Mouse (Mus musculus): ENCODE measurements around the gene Scrn1. TPM values are rescaled to one million over a fixed set of nuclear protein-coding genes. Genes with fewer than 3 reads are reported as not detected.
A peak's percentile ranks its signal among the peaks of the same experiment; 100 is the strongest.

Scrn1 gene
- polyA plus RNA-seq, 1 experiment from 2014 or later: 89.4 TPM

- Histone ChIP-seq H3K4me3 (peak overlapping the region; percentile 28), H3K9me3 (replicated peaks) (no peaks in the 10 kb centered on the region), H3K9ac (peak overlapping the region; percentile 54), H3K4me1 (peaks cover 13% of the 10 kb centered on the region), H3K27me3 (peaks cover 19% of the 10 kb centered on the region), H3K4me2 (replicated peaks) (peak overlapping the region; percentile 57), H3K36me3 (0 out of 2 replicates have a peak, but pooled peaks cover 2% of the 10 kb centered on the region), H3K27ac (no peak overlapping the region)
- ATAC-seq (ENCODE audit: low FRiP score): peak; percentile 55
- WGBS: 4% methylated on average over 19 of the region's 25 CpGs
Observed at GRCm38 (mm10) chr6:54485435-54485901, 80.8 kb downstream of the Scrn1 start.

- H3K27me3 ChIP-seq: peaks cover 19% of the 10 kb centered on the region
- no peaks in the 10 kb centered on the region for H3K9me3 ChIP-seq (replicated peaks)
- WGBS: 13% methylated on average over 12 of the region's 12 CpGs
- ATAC-seq (ENCODE audit: low FRiP score): peak; percentile 72
- 0 out of 2 replicates have a peak, but pooled peaks cover 2% of the 10 kb centered on the region for H3K36me3 ChIP-seq
- H3K9ac ChIP-seq: peak overlapping the region; percentile 54
- peak overlapping the region; percentile 57 for H3K4me2 ChIP-seq (replicated peaks)
- H3K4me3 ChIP-seq: peak overlapping the region; percentile 28
- no peak overlapping the region for H3K27ac ChIP-seq
- peaks cover 13% of the 10 kb centered on the region for H3K4me1 ChIP-seq
Observed at GRCm38 (mm10) chr6:54485000-54485399, 81.3 kb downstream of the Scrn1 start.

DNA sequence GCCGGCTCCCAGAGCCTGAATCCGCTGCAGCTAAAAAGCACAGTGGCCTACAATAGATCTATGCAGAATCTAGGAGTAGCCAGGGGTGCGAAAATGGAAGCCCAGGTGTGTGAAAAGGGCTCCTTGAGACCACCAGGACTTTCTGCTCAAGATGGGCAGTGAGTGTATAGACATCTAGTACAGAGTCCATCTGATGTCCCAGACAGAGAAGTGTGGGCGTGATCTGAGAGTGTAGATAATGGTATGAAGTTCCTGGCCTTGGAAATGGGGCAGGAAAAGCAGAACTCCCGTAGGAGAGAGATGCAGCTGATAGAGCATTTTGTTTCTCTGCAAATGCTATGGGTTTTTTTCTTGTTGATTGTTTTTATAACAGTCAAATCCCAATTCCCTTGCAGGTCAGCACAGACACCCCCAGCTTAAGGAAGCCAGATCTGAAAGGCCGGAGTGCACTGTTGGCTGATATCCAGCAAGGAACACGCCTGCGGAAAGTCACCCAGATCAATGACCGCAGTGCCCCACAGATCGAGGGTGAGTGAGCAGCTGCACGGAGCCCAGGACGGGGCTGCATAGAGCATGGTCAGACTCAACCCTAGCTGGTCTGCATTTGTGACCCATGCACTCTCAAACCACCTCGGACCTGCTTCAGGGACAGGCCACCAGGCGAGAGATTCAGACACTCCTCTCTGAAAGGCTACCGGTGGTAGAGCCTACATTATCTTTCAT lies 84.7 kb downstream of the Scrn1 start:
- no peak for ATAC-seq (ENCODE audit: low FRiP score)
- H3K36me3 ChIP-seq: no peaks in the 10 kb centered on the region
- no peaks in the 10 kb centered on the region for H3K9me3 ChIP-seq (replicated peaks)
- no peak overlapping the region for H3K9ac ChIP-seq
- peaks cover 18% of the 10 kb centered on the region for H3K4me1 ChIP-seq
- no peak overlapping the region for H3K4me3 ChIP-seq
- H3K27ac ChIP-seq: no peak overlapping the region
- peaks cover 11% of the 10 kb centered on the region; the same call in 1 of the 2 replicates for H3K27me3 ChIP-seq
- no peak overlapping the region for H3K4me2 ChIP-seq (replicated peaks)
- 82% methylated on average over 15 of the region's 15 CpGs for WGBS

DNA sequence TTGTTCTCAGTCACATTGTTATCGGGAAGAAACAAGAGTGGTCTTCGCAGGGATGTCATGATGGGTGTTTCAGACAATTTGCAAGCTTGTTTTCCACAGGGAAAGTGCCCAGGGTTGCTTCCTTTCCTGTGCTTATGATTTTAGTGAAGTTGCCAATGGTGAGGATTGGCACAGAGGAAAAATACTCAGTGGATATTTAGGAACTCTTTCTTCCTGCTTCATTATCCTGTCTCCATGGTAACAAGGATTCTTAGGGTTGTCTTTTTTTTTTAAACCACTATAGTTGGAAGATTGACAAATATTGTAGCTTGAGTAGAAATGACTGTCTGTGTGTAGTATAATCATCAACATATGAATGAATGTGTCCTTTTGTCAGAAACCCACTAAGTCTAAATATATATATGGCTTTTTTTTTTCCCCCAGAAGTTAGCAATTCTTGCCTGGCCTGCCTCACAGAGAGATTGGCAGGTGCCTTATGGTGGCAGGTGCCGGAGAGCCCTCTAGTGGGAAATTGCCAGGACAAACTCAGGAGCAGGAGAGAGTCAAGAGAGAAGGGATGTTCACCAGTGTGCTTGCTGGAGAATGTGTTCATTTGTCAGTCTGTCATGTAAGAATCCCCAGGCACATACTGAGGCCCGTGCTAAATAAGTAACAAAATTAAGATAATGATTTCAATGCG lies 87.5 kb downstream of the Scrn1 start:
- ATAC-seq (ENCODE audit: low FRiP score): no peak
- Histone ChIP-seq H3K36me3 (no peaks in the 10 kb centered on the region), H3K9ac (no peak overlapping the region), H3K27ac (no peak overlapping the region), H3K4me3 (no peak overlapping the region), H3K4me1 (peaks cover 16% of the 10 kb centered on the region), H3K9me3 (replicated peaks) (no peaks in the 10 kb centered on the region), H3K27me3 (no peaks in the 10 kb centered on the region), H3K4me2 (replicated peaks) (no peak overlapping the region)
- WGBS: 64% methylated on average over 5 of the region's 5 CpGs

DNA sequence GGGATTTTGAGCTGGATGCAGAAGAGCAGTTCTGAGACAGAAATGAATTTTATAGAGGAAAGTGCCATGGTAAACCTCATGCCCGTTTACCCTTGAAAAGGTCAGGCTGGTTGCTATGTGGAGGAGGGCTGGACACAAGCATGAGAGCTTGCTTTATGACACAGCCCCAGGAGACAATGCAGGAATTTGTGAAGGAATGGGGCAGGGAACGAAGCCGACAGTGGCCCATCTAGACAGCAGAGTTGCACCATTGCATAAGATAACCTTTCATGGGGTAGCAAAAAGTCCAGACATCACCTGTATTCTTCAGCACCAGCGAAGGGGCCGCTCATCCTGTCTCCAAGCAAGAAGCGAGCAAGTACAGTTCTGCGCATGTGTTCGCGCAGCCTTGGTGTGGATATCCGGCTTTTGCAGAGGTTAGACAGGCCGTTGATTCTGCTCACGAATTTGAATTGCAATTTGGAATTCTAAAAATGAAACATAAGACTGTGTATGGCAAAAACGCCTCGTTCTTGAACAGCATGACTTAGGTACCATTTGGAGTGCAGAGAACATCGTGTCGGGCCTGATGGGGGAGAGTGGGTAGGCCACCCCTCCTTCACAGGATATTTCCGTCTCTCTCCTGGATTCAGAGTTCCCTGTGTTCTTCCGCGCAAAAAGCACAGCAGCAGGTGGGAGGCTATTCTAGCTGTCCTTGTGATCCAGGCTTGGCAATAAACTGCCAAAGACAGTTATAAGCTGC lies 90.2 kb downstream of the Scrn1 start:
- 80% methylated on average over 19 of the region's 19 CpGs for WGBS
- H3K27ac ChIP-seq: no peak overlapping the region
- H3K4me3 ChIP-seq: no peak overlapping the region
- H3K9ac ChIP-seq: no peak overlapping the region
- H3K36me3 ChIP-seq: no peaks in the 10 kb centered on the region
- H3K9me3 ChIP-seq (replicated peaks): no peaks in the 10 kb centered on the region
- no peaks in the 10 kb centered on the region for H3K27me3 ChIP-seq
- peaks cover 16% of the 10 kb centered on the region for H3K4me1 ChIP-seq
- ATAC-seq (ENCODE audit: low FRiP score): no peak
- no peak overlapping the region for H3K4me2 ChIP-seq (replicated peaks)

- H3K4me2 ChIP-seq (replicated peaks): no peak overlapping the region
- H3K27me3 ChIP-seq: no peaks in the 10 kb centered on the region
- no peak overlapping the region for H3K27ac ChIP-seq
- no peaks in the 10 kb centered on the region for H3K36me3 ChIP-seq
- H3K4me3 ChIP-seq: no peak overlapping the region
- no peaks in the 10 kb centered on the region for H3K9me3 ChIP-seq (replicated peaks)
- WGBS: 73% methylated on average over 8 of the region's 8 CpGs
- no peak for ATAC-seq (ENCODE audit: low FRiP score)
- H3K9ac ChIP-seq: no peak overlapping the region
- H3K4me1 ChIP-seq: peaks cover 12% of the 10 kb centered on the region
Observed at GRCm38 (mm10) chr6:54472846-54473715, 93.2 kb downstream of the Scrn1 start.

DNA sequence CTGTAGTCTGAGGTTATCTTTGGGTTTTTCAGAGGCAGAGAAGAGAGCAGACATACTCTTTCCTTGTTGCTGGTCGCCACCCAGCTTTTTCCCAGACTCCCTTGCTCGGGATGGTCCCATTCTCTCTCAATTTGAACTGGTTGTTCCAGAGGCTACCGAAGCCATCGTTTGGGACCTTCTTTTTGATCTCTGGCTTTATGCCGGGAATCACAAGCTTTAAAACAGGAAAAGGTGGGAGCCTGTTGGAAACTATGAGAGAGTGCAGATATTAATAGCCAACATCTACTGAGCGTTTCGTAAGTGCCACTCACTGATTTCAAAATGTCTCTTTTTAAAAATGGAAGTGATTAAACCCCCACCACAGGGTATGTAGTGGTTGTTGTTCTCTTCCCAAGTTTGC lies 94.4 kb downstream of the Scrn1 start:
- Histone ChIP-seq H3K9me3 (replicated peaks) (no peaks in the 10 kb centered on the region), H3K27ac (no peak overlapping the region), H3K4me1 (peaks cover 12% of the 10 kb centered on the region), H3K36me3 (no peaks in the 10 kb centered on the region), H3K27me3 (no peaks in the 10 kb centered on the region), H3K9ac (no peak overlapping the region), H3K4me3 (no peak overlapping the region), H3K4me2 (replicated peaks) (no peak overlapping the region)
- WGBS: 91% methylated on average over 7 of the region's 7 CpGs
- no peak for ATAC-seq (ENCODE audit: low FRiP score)

DNA sequence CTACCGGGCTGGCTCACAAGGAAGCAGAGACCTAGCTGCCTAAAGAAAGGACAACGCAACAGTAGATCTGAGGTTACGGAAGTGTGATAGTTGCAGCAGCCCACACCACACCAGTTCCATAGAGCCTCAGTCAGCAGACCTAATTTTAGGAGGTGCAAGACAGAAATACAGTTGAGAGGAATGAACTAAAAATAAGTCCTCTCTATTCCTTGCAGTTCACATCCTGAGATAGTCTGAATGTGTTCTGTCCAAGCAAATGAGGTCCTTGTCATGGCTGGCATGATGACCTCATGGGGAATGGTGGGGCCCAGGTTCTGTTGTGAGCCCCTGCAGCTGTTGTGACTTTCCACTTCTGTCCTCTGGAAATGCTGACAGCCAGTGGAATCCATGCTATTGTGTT lies 98.9 kb downstream of the Scrn1 start:
- H3K9ac ChIP-seq: no peak overlapping the region
- H3K4me1 ChIP-seq: no peaks in the 10 kb centered on the region
- WGBS: 86% methylated on average over 3 of the region's 3 CpGs

GRCm38 (mm10) chr6:54464926-54465325 lies 101.4 kb downstream of the Scrn1 start:
- Histone ChIP-seq H3K27ac (no peak overlapping the region), H3K36me3 (no peaks in the 10 kb centered on the region), H3K9ac (no peak overlapping the region), H3K27me3 (no peaks in the 10 kb centered on the region), H3K4me2 (replicated peaks) (no peak overlapping the region), H3K9me3 (replicated peaks) (no peaks in the 10 kb centered on the region), H3K4me3 (no peak overlapping the region), H3K4me1 (no peaks in the 10 kb centered on the region)
- no peak for ATAC-seq (ENCODE audit: low FRiP score)
- 85% methylated on average over 4 of the region's 4 CpGs for WGBS

More for the DNA sequence above, 98.9 kb downstream of the Scrn1 start:
- Histone ChIP-seq H3K27me3 (no peaks in the 10 kb centered on the region), H3K27ac (no peak overlapping the region), H3K36me3 (no peaks in the 10 kb centered on the region), H3K4me3 (no peak overlapping the region), H3K4me2 (replicated peaks) (no peak overlapping the region), H3K9me3 (replicated peaks) (no peaks in the 10 kb centered on the region)
- no peak for ATAC-seq (ENCODE audit: low FRiP score)

GRCm38 (mm10) chr6:54463701-54464458 lies 102.4 kb downstream of the Scrn1 start:
- no peak overlapping the region for H3K4me3 ChIP-seq
- H3K4me2 ChIP-seq (replicated peaks): no peak overlapping the region
- no peak overlapping the region for H3K9ac ChIP-seq
- no peaks in the 10 kb centered on the region for H3K9me3 ChIP-seq (replicated peaks)
- H3K36me3 ChIP-seq: no peaks in the 10 kb centered on the region
- H3K27ac ChIP-seq: no peak overlapping the region
- whole genome bisulfite sequencing: 70% methylated on average over 8 of the region's 8 CpGs
- H3K4me1 ChIP-seq: 0 out of 2 replicates have a peak, but pooled peaks cover 4% of the 10 kb centered on the region
- H3K27me3 ChIP-seq: no peaks in the 10 kb centered on the region
- ATAC-seq (ENCODE audit: low FRiP score): no peak

DNA sequence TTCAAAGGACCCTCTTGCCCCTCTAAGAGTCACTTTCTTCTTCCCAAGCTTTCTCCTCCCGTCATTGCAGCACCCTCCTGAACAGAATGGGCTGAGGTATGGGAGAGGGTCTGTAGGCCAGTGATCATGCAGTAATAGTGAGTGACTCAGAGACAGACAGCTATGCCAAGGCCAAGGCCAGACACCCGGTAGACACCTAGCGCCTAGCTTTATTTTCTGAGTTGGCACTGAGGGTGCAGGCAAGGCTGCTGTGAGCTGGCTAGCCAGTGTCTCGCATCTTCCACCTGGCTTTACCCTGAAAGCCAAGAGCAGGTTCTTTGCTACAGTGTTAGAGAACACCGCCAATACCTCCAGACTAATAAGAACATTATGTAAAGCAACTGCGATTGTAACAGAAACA lies 103.5 kb downstream of the Scrn1 start:
- 89% methylated on average over 6 of the region's 6 CpGs for WGBS
- ATAC-seq (ENCODE audit: low FRiP score): no peak
- Histone ChIP-seq H3K36me3 (no peaks in the 10 kb centered on the region), H3K27me3 (no peaks in the 10 kb centered on the region), H3K9me3 (replicated peaks) (no peaks in the 10 kb centered on the region), H3K9ac (no peak overlapping the region), H3K27ac (no peak overlapping the region), H3K4me2 (replicated peaks) (no peak overlapping the region), H3K4me1 (0 out of 2 replicates have a peak, but pooled peaks cover 4% of the 10 kb centered on the region), H3K4me3 (no peak overlapping the region)
